Mouse (Mus musculus): ENCODE measurements at regions not wholly inside any gene's neighbourhood (a gene's known extent, or its start where the extent isn't known, plus 50 kb on each side); places are given as distances from the start of the nearest gene placed in this dataset.

GRCm38 (mm10) chr13:32544986-32545740 lies 206.6 kb upstream of the Gmds start:
- Histone ChIP-seq H3K4me1 (ENCODE audit: insufficient read depth) (no peaks in the 10 kb centered on the region), H3K9me3 (ENCODE audit: low read length) (no peaks in the 10 kb centered on the region), H3K4me3 (ENCODE audit: low read depth, low read length) (no peak overlapping the region), H3K27me3 (ENCODE audit: insufficient read depth, low read length) (no peaks in the 10 kb centered on the region), H3K36me3 (ENCODE audit: insufficient read depth) (no peaks in the 10 kb centered on the region), H3K27ac (ENCODE audit: low read depth, low read length) (no peak overlapping the region), H3K4me2 (ENCODE audit: low read depth) (no peak overlapping the region), H3K9ac (no peak overlapping the region)
- 66% methylated on average over 7 of the region's 7 CpGs for WGBS
- peak; percentile 10; the same call in 1 of the 2 replicates for ATAC-seq
- no peak for TF ChIP-seq CTCF (IDR thresholded peaks at IDR 0.05; ENCODE audit: low read depth)
- DNase-seq = no peak

GRCm38 (mm10) chr13:32541611-32542010 lies 203.1 kb upstream of the Gmds start:
- Histone ChIP-seq H3K36me3 (ENCODE audit: insufficient read depth) (no peaks in the 10 kb centered on the region), H3K9me3 (ENCODE audit: low read length) (no peaks in the 10 kb centered on the region), H3K9ac (no peak overlapping the region), H3K4me3 (ENCODE audit: low read depth, low read length) (no peak overlapping the region), H3K27ac (ENCODE audit: low read depth, low read length) (no peak overlapping the region), H3K4me2 (ENCODE audit: low read depth) (no peak overlapping the region), H3K4me1 (ENCODE audit: insufficient read depth) (no peaks in the 10 kb centered on the region), H3K27me3 (ENCODE audit: insufficient read depth, low read length) (no peaks in the 10 kb centered on the region)
- no peak for DNase-seq
- TF ChIP-seq CTCF (IDR thresholded peaks at IDR 0.05; ENCODE audit: low read depth) = no peak
- ATAC-seq = no peak
- WGBS = 98% methylated on average over 1 of the region's 1 CpGs

GRCm38 (mm10) chr13:32536241-32536640 lies 197.7 kb upstream of the Gmds start:
- no peaks in the 10 kb centered on the region for H3K9me3 ChIP-seq (ENCODE audit: low read length)
- H3K4me1 ChIP-seq (ENCODE audit: insufficient read depth) = no peaks in the 10 kb centered on the region
- H3K36me3 ChIP-seq (ENCODE audit: insufficient read depth) = no peaks in the 10 kb centered on the region
- no peak overlapping the region for H3K4me2 ChIP-seq (ENCODE audit: low read depth)
- DNase-seq (no peak), ATAC-seq (no peak)
- H3K4me3 ChIP-seq (ENCODE audit: low read depth, low read length) = no peak overlapping the region
- H3K27me3 ChIP-seq (ENCODE audit: insufficient read depth, low read length) = no peaks in the 10 kb centered on the region
- no peak overlapping the region for H3K27ac ChIP-seq (ENCODE audit: low read depth, low read length)
- TF ChIP-seq CTCF (IDR thresholded peaks at IDR 0.05; ENCODE audit: low read depth) = no peak
- 83% methylated on average over 4 of the region's 4 CpGs for WGBS
- no peak overlapping the region for H3K9ac ChIP-seq

GRCm38 (mm10) chr13:32535602-32536001 lies 197.1 kb upstream of the Gmds start:
- Histone ChIP-seq H3K27ac (ENCODE audit: low read depth, low read length) (no peak overlapping the region), H3K4me1 (ENCODE audit: insufficient read depth) (no peaks in the 10 kb centered on the region), H3K4me2 (ENCODE audit: low read depth) (no peak overlapping the region), H3K9me3 (ENCODE audit: low read length) (no peaks in the 10 kb centered on the region), H3K36me3 (ENCODE audit: insufficient read depth) (no peaks in the 10 kb centered on the region), H3K9ac (no peak overlapping the region), H3K27me3 (ENCODE audit: insufficient read depth, low read length) (no peaks in the 10 kb centered on the region), H3K4me3 (ENCODE audit: low read depth, low read length) (no peak overlapping the region)
- DNase-seq (no peak), ATAC-seq (no peak)
- WGBS = 92% methylated on average over 4 of the region's 4 CpGs
- no peak for TF ChIP-seq CTCF (IDR thresholded peaks at IDR 0.05; ENCODE audit: low read depth)

GRCm38 (mm10) chr13:32530926-32531512 lies 192.5 kb upstream of the Gmds start:
- no peak overlapping the region for H3K4me3 ChIP-seq (ENCODE audit: low read depth, low read length)
- H3K27me3 ChIP-seq (ENCODE audit: insufficient read depth, low read length) = no peaks in the 10 kb centered on the region
- H3K27ac ChIP-seq (ENCODE audit: low read depth, low read length) = no peak overlapping the region
- peak; percentile 61 for ATAC-seq
- H3K4me2 ChIP-seq (ENCODE audit: low read depth) = no peak overlapping the region
- H3K9ac ChIP-seq = no peak overlapping the region
- no peaks in the 10 kb centered on the region for H3K36me3 ChIP-seq (ENCODE audit: insufficient read depth)
- no peaks in the 10 kb centered on the region for H3K9me3 ChIP-seq (ENCODE audit: low read length)
- DNase-seq = peak; percentile 57
- WGBS = 56% methylated on average over 3 of the region's 3 CpGs
- no peak for TF ChIP-seq CTCF (IDR thresholded peaks at IDR 0.05; ENCODE audit: low read depth)
- no peaks in the 10 kb centered on the region for H3K4me1 ChIP-seq (ENCODE audit: insufficient read depth)

GRCm38 (mm10) chr13:32518611-32519344 lies 180.2 kb upstream of the Gmds start:
- no peak for ATAC-seq
- no peak overlapping the region for H3K9ac ChIP-seq
- H3K9me3 ChIP-seq (ENCODE audit: low read length) = no peaks in the 10 kb centered on the region
- no peaks in the 10 kb centered on the region for H3K27me3 ChIP-seq (ENCODE audit: insufficient read depth, low read length)
- H3K4me1 ChIP-seq (ENCODE audit: insufficient read depth) = no peaks in the 10 kb centered on the region
- H3K4me3 ChIP-seq (ENCODE audit: low read depth, low read length) = no peak overlapping the region
- no peaks in the 10 kb centered on the region for H3K36me3 ChIP-seq (ENCODE audit: insufficient read depth)
- no peak for TF ChIP-seq CTCF (IDR thresholded peaks at IDR 0.05; ENCODE audit: low read depth)
- H3K27ac ChIP-seq (ENCODE audit: low read depth, low read length) = no peak overlapping the region
- WGBS = 80% methylated on average over 16 of the region's 16 CpGs
- no peak for DNase-seq
- H3K4me2 ChIP-seq (ENCODE audit: low read depth) = no peak overlapping the region

GRCm38 (mm10) chr13:32517514-32517913 lies 179.0 kb upstream of the Gmds start:
- H3K4me1 ChIP-seq (ENCODE audit: insufficient read depth) = no peaks in the 10 kb centered on the region
- ATAC-seq = no peak
- TF ChIP-seq CTCF (IDR thresholded peaks at IDR 0.05; ENCODE audit: low read depth) = no peak
- no peaks in the 10 kb centered on the region for H3K9me3 ChIP-seq (ENCODE audit: low read length)
- H3K4me2 ChIP-seq (ENCODE audit: low read depth) = no peak overlapping the region
- no peak overlapping the region for H3K4me3 ChIP-seq (ENCODE audit: low read depth, low read length)
- no peak for DNase-seq
- no peaks in the 10 kb centered on the region for H3K36me3 ChIP-seq (ENCODE audit: insufficient read depth)
- H3K9ac ChIP-seq = no peak overlapping the region
- WGBS = 80% methylated on average over 8 of the region's 8 CpGs
- no peak overlapping the region for H3K27ac ChIP-seq (ENCODE audit: low read depth, low read length)
- H3K27me3 ChIP-seq (ENCODE audit: insufficient read depth, low read length) = no peaks in the 10 kb centered on the region

Measured in forebrain, postnatal 0 days (tissue).